ENCODE assay signal across 7 mouse cellular contexts in the genomic region with DNA sequence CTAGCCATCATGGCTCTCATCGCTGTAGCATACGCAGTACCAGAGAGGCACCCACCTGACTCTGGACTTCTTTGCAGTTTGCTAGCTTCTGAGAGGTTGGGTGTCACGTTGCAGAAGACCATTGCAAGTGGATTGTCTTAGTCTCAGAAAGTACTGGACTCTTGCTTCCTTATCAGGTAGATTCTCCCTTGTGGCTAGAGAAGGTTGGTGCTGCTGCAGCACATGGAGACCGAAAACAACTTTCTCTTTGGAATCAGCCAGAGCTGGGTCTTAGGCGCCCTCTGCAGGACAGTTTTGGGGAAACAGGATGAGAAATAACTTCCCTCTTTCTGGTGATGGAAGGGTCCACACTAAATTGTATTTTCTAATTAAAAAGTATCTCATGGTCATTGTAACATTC.
DNase-seq lines count a peak whose midpoint lies in the region; ATAC-seq lines count a peak whose summit lies in the region.

No protein-coding gene starts in this region.

- no peak overlapping the region for H3K27ac ChIP-seq in forebrain, embryonic 15.5 days (replicated peaks)
- H3K27ac ChIP-seq in hindbrain, embryonic 11.5 days (ENCODE audit: low read depth, low read length), result no peak overlapping the region

- H3K9me3 ChIP-seq in forebrain, embryonic 15.5 days, result no peaks in the 10 kb centered on the region
- H3K9me3 ChIP-seq in hindbrain, embryonic 11.5 days (ENCODE audit: control insufficient read depth, low read length), result no peaks in the 10 kb centered on the region
- H3K9me3 ChIP-seq in megakaryocyte, embryonic 14.5 days, result no peaks in the 10 kb centered on the region

- ATAC-seq in forebrain, embryonic 15.5 days (replicated peaks), result peak; percentile 45
- peak; percentile 63 for ATAC-seq in hindbrain, embryonic 11.5 days (ENCODE audit: low FRiP score)

- H3K36me3 ChIP-seq in forebrain, embryonic 15.5 days, result no peaks in the 10 kb centered on the region
- no peaks in the 10 kb centered on the region for H3K36me3 ChIP-seq in hindbrain, embryonic 11.5 days (ENCODE audit: control insufficient read depth, insufficient read depth, low read length)
- no peaks in the 10 kb centered on the region for H3K36me3 ChIP-seq in megakaryocyte, embryonic 14.5 days (replicated peaks; ENCODE audit: low read length)

- WGBS in forebrain, embryonic 15.5 days, result 41% methylated on average over 5 of the region's 5 CpGs
- WGBS in hindbrain, embryonic 11.5 days, result 46% methylated on average over 5 of the region's 5 CpGs

- no peak overlapping the region for H3K4me3 ChIP-seq in forebrain, embryonic 15.5 days
- no peak overlapping the region for H3K4me3 ChIP-seq in hindbrain, embryonic 11.5 days (ENCODE audit: low read depth, low read length)
- H3K4me3 ChIP-seq in megakaryocyte, embryonic 14.5 days (replicated peaks), result peak overlapping the region; percentile 87

- no peak overlapping the region for H3K4me2 ChIP-seq in forebrain, embryonic 15.5 days (replicated peaks)
- H3K4me2 ChIP-seq in hindbrain, embryonic 11.5 days (replicated peaks; ENCODE audit: low read depth, low read length), result no peak overlapping the region

- H3K9ac ChIP-seq in forebrain, embryonic 15.5 days (replicated peaks), result no peak overlapping the region
- no peak overlapping the region for H3K9ac ChIP-seq in hindbrain, embryonic 11.5 days (ENCODE audit: low read depth, low read length)

- no peaks in the 10 kb centered on the region for H3K27me3 ChIP-seq in forebrain, embryonic 15.5 days
- no peaks in the 10 kb centered on the region for H3K27me3 ChIP-seq in hindbrain, embryonic 11.5 days (ENCODE audit: control insufficient read depth, insufficient read depth, low read length)
- peaks cover 11% of the 10 kb centered on the region for H3K27me3 ChIP-seq in megakaryocyte, embryonic 14.5 days (replicated peaks)

- H3K4me1 ChIP-seq in forebrain, embryonic 15.5 days, result no peaks in the 10 kb centered on the region
- no peaks in the 10 kb centered on the region for H3K4me1 ChIP-seq in hindbrain, embryonic 11.5 days (replicated peaks; ENCODE audit: control insufficient read depth, insufficient read depth, low read length)
- peaks cover 6% of the 10 kb centered on the region for H3K4me1 ChIP-seq in megakaryocyte, embryonic 14.5 days

- peak; percentile 82 for DNase-seq in NIH3T3 (ENCODE audit: low read depth)
- peak; percentile 24 for DNase-seq in c-Kit-positive CD71-positive TER-119-positive erythroid progenitor cells, embryonic 14.5 days (ENCODE audit: low spot score)
- DNase-seq in hindbrain, embryonic 11.5 days (ENCODE audit: low spot score), result peak; percentile 85
- peak; percentile 90 to 92 for DNase-seq in layer of hippocampus, postnatal 10 days (ENCODE audit: low spot score in 2 of 2)
- DNase-seq in right cerebral cortex, postnatal 10 days (ENCODE audit: low spot score in 2 of 2), result peak; percentile 85 to 88

Comparison
In these comparisons a context has a peak if more than half of its experiments do, and no peak if none do; other contexts are left out.
1. DNase-seq: peak in every context shown above with its lines; median percentile 91 in layer of hippocampus, postnatal 10 days; 86 in right cerebral cortex, postnatal 10 days; 85 in hindbrain, embryonic 11.5 days; 82 in NIH3T3; 24 in c-Kit-positive CD71-positive TER-119-positive erythroid progenitor cells, embryonic 14.5 days.